Mouse (Mus musculus): ENCODE data around the gene Gpr149.

Gpr149 gene

GRCm38 (mm10) chr3:62604973-62605372, at the start of gene Gpr149:
Gene Gpr149 (minus strand): TSS chr3:62605140.
- no peak for DNase-seq (ENCODE audit: low read depth, low spot score)

- no peak for DNase-seq (ENCODE audit: low read depth, low spot score)
Observed at GRCm38 (mm10) chr3:62650551-62650950, 45.6 kb upstream of the Gpr149 start.

- DNase-seq (ENCODE audit: low read depth, low spot score) = no peak
Observed at GRCm38 (mm10) chr3:62610861-62611260, 5.9 kb upstream of the Gpr149 start.

GRCm38 (mm10) chr3:62605931-62606330, 991 bp upstream of the Gpr149 start:
- DNase-seq (ENCODE audit: low read depth, low spot score) = no peak

- DNase-seq (ENCODE audit: low read depth, low spot score) = no peak
Observed at GRCm38 (mm10) chr3:62604047-62604391, 921 bp downstream of the Gpr149 start.

- no peak for DNase-seq (ENCODE audit: low read depth, low spot score)
Observed at GRCm38 (mm10) chr3:62603231-62604046, 1.5 kb downstream of the Gpr149 start.

- DNase-seq (ENCODE audit: low read depth, low spot score) = no peak
Observed at GRCm38 (mm10) chr3:62602466-62602865, 2.5 kb downstream of the Gpr149 start.

GRCm38 (mm10) chr3:62594842-62595241, 10.1 kb downstream of the Gpr149 start:
- DNase-seq (ENCODE audit: low read depth, low spot score) = no peak

- no peak for DNase-seq (ENCODE audit: low read depth, low spot score)
Observed at GRCm38 (mm10) chr3:62585072-62585471, 19.9 kb downstream of the Gpr149 start.

GRCm38 (mm10) chr3:62527593-62527992, 77.3 kb downstream of the Gpr149 start:
- no peak for DNase-seq (ENCODE audit: low read depth, low spot score)

GRCm38 (mm10) chr3:62527160-62527559, 77.8 kb downstream of the Gpr149 start:
- peak; percentile 10 for DNase-seq (ENCODE audit: low read depth, low spot score)

GRCm38 (mm10) chr3:62507206-62507647, 97.7 kb downstream of the Gpr149 start:
- DNase-seq (ENCODE audit: low read depth, low spot score) = no peak

GRCm38 (mm10) chr3:62506488-62507205, 98.3 kb downstream of the Gpr149 start, which contains the start of gene Dhx36:
Gene Dhx36 (minus strand): TSS chr3:62507004.
- DNase-seq (ENCODE audit: low read depth, low spot score) = peak; percentile 98

GRCm38 (mm10) chr3:62505166-62505900, 99.6 kb downstream of the Gpr149 start:
- DNase-seq (ENCODE audit: low read depth, low spot score) = no peak

GRCm38 (mm10) chr3:62499327-62499726, 105.6 kb downstream of the Gpr149 start:
- no peak for DNase-seq (ENCODE audit: low read depth, low spot score)

GRCm38 (mm10) chr3:62492568-62492967, 112.4 kb downstream of the Gpr149 start:
- DNase-seq (ENCODE audit: low read depth, low spot score) = no peak

- no peak for DNase-seq (ENCODE audit: low read depth, low spot score)
Observed at GRCm38 (mm10) chr3:62484340-62484739, 120.6 kb downstream of the Gpr149 start.
